Mouse (Mus musculus) C2C12 (cell line): Measurements from ENCODE around the gene Cadps2.

Experiments used
- CTCF ChIP-seq: IDR thresholded peaks from one replicate; pipeline ENCODE4 v1.5.1; 2011; ENCODE audit not compliant: control insufficient read depth, insufficient read depth, insufficient read length
- MAX ChIP-seq: IDR thresholded peaks from one replicate; pipeline ENCODE4 v1.6.1; 2011; ENCODE audit warnings: mild to moderate bottlenecking, control low read depth
- MYOD1 ChIP-seq: IDR thresholded peaks from one replicate; pipeline ENCODE4 v1.6.1; 2011; ENCODE audit warnings: low read depth; ENCODE audit not compliant: control insufficient read depth, insufficient read length
- MYOG ChIP-seq: IDR thresholded peaks from one replicate; pipeline ENCODE4 v1.6.1; 2011; ENCODE audit not compliant: control insufficient read depth, insufficient read length; ENCODE audit errors: extremely low read depth
- USF1 ChIP-seq: IDR thresholded peaks from one replicate; pipeline ENCODE4 v1.6.1; 2011; ENCODE audit warnings: low read depth, mild to moderate bottlenecking, control low read depth, moderate library complexity

DNA sequence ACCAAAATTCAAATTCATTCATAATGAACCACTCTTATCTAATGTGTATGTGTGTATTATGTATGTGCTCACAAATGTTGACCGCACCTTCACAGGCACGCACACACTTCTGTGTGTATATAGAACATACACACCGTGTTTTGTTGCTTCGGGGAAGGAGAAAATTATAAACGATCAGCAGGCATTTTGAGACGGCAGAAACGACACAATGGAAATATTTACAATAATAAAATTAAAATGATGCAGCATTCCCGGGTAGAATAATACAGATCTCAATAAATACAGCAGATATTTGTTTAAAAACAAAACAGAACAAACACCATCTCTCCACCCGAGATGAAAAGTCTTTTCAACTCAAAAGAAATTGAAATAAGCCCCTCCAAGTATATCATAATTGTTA is 594.1 kb downstream of the Cadps2 start:
- TF ChIP-seq CTCF (no peak), MAX (no peak), MYOG (no peak), USF1 (no peak), MYOD1 (no peak)
